Mouse (Mus musculus) hindbrain, embryonic 16.5 days (tissue): ENCODE data around the gene Hps3. TPM values are rescaled to one million over a fixed set of nuclear protein-coding genes. Genes with fewer than 3 reads are reported as not detected.

Experiments used
- ATAC-seq: fragments of 200-750 bp; cut with Nextera tagmentation; 2 replicates; pipeline ENCODE4 v1.8.0; 2017; ENCODE audit warnings: moderate TSS enrichment, moderate library complexity
- H3K27ac ChIP-seq: fragments of 300-500 bp; sonication (generic); 2 replicates; pipeline ENCODE4 v1.5.1; 2014; ENCODE audit warnings: low read depth, mild to moderate bottlenecking, control low read depth, low read length, moderate library complexity
- H3K27me3 ChIP-seq: fragments of 300-500 bp; sonication (generic); replicated peaks from 2 replicates; pipeline ENCODE4 v1.6.1; 2014; ENCODE audit warnings: low read length; ENCODE audit not compliant: control insufficient read depth, insufficient read depth
- H3K36me3 ChIP-seq: fragments of 300-500 bp; sonication (generic); 2 replicates; pipeline ENCODE4 v1.6.1; 2014; ENCODE audit warnings: mild to moderate bottlenecking, low read length, moderate library complexity, mixed read lengths; ENCODE audit not compliant: control insufficient read depth, insufficient read depth
- H3K4me1 ChIP-seq: fragments of 300-500 bp; sonication (generic); 2 replicates; pipeline ENCODE4 v1.6.1; 2014; ENCODE audit warnings: low read depth, low read length; ENCODE audit not compliant: control insufficient read depth, insufficient read depth
- H3K4me2 ChIP-seq: fragments of 300-500 bp; sonication (generic); 2 replicates; pipeline ENCODE4 v1.6.1; 2014; ENCODE audit warnings: mild to moderate bottlenecking, low read length, control low read depth, moderate library complexity
- H3K4me3 ChIP-seq: fragments of 300-500 bp; sonication (generic); 2 replicates; pipeline ENCODE4 v1.5.1; 2014; ENCODE audit warnings: mild to moderate bottlenecking, low read length, control low read depth, moderate library complexity
- H3K9ac ChIP-seq: fragments of 300-500 bp; sonication (generic); 2 replicates; pipeline ENCODE4 v1.6.1; 2014; ENCODE audit warnings: low read depth, mild to moderate bottlenecking, control low read depth, low read length, moderate library complexity
- H3K9me3 ChIP-seq: fragments of 300-500 bp; sonication (generic); 2 replicates; pipeline ENCODE4 v1.6.1; 2014; ENCODE audit warnings: mild to moderate bottlenecking, low read length, moderate library complexity; ENCODE audit not compliant: control insufficient read depth
- WGBS: fragments of 180-500 bp; shearing (Covaris S2); extraction: QIAGEN DNeasy Blood & Tissue Kit; methylation state at CpG from one replicate; pipeline ENCODE4 v1.1.7; 2014; 5-methylcytosine and 5-hydroxymethylcytosine counted together
- polyA plus RNA-seq: library from polyadenylated mRNA; unstranded; fragments of >200 nt; fragmentation: Nextera tagmentation; extraction: Ambion mirVana; gene quantifications from 2 replicates; pipeline ENCODE4 v1.2.1, GENCODE M21; 2015

Gene Hps3
- polyA plus RNA-seq, 1 experiment from 2014 or later: 13.4 TPM

GRCm38 (mm10) chr3:19990031-19990430 lies 45.1 kb downstream of the Hps3 start:
- H3K36me3 ChIP-seq: no peaks in the 10 kb centered on the region
- no peak for ATAC-seq
- H3K9ac ChIP-seq: no peak overlapping the region
- H3K27me3 ChIP-seq: no peaks in the 10 kb centered on the region
- 82% methylated on average over 3 of the region's 3 CpGs for WGBS
- no peak overlapping the region for H3K4me3 ChIP-seq
- H3K27ac ChIP-seq: no peak overlapping the region
- H3K9me3 ChIP-seq: no peaks in the 10 kb centered on the region
- H3K4me1 ChIP-seq: no peaks in the 10 kb centered on the region
- no peak overlapping the region for H3K4me2 ChIP-seq

- no peak for ATAC-seq
- Histone ChIP-seq H3K4me2 (no peak overlapping the region), H3K27me3 (no peaks in the 10 kb centered on the region), H3K4me3 (no peak overlapping the region), H3K9me3 (no peaks in the 10 kb centered on the region), H3K27ac (no peak overlapping the region), H3K36me3 (no peaks in the 10 kb centered on the region), H3K9ac (no peak overlapping the region), H3K4me1 (no peaks in the 10 kb centered on the region)
- 36% methylated on average over 3 of the region's 3 CpGs for WGBS
Measured at GRCm38 (mm10) chr3:19986123-19986522, 49.0 kb downstream of the Hps3 start.

GRCm38 (mm10) chr3:19982846-19983245 lies 52.3 kb downstream of the Hps3 start:
- H3K4me1 ChIP-seq: no peaks in the 10 kb centered on the region
- H3K36me3 ChIP-seq: no peaks in the 10 kb centered on the region
- ATAC-seq: no peak
- no peak overlapping the region for H3K9ac ChIP-seq
- no peak overlapping the region for H3K4me3 ChIP-seq
- no peaks in the 10 kb centered on the region for H3K9me3 ChIP-seq
- H3K27ac ChIP-seq: no peak overlapping the region
- H3K27me3 ChIP-seq: no peaks in the 10 kb centered on the region
- H3K4me2 ChIP-seq: no peak overlapping the region

GRCm38 (mm10) chr3:19981156-19981555 lies 54.0 kb downstream of the Hps3 start:
- no peak overlapping the region for H3K27ac ChIP-seq
- ATAC-seq: no peak
- no peak overlapping the region for H3K4me3 ChIP-seq
- no peaks in the 10 kb centered on the region for H3K36me3 ChIP-seq
- no peak overlapping the region for H3K9ac ChIP-seq
- no peaks in the 10 kb centered on the region for H3K9me3 ChIP-seq
- no peaks in the 10 kb centered on the region for H3K4me1 ChIP-seq
- H3K27me3 ChIP-seq: no peaks in the 10 kb centered on the region
- no peak overlapping the region for H3K4me2 ChIP-seq
- 90% methylated on average over 2 of the region's 2 CpGs for WGBS

GRCm38 (mm10) chr3:19978474-19978873 lies 56.6 kb downstream of the Hps3 start:
- no peaks in the 10 kb centered on the region for H3K27me3 ChIP-seq
- no peaks in the 10 kb centered on the region for H3K9me3 ChIP-seq
- 55% methylated on average over 4 of the region's 4 CpGs for WGBS
- no peak overlapping the region for H3K4me3 ChIP-seq
- ATAC-seq: no peak
- no peak overlapping the region for H3K27ac ChIP-seq
- no peaks in the 10 kb centered on the region for H3K4me1 ChIP-seq
- H3K9ac ChIP-seq: no peak overlapping the region
- no peaks in the 10 kb centered on the region for H3K36me3 ChIP-seq
- no peak overlapping the region for H3K4me2 ChIP-seq

GRCm38 (mm10) chr3:19966072-19966471 lies 69.0 kb downstream of the Hps3 start:
- ATAC-seq: no peak

GRCm38 (mm10) chr3:19965239-19965638 lies 69.9 kb downstream of the Hps3 start:
- Histone ChIP-seq H3K27me3 (no peaks in the 10 kb centered on the region), H3K4me3 (no peak overlapping the region), H3K4me1 (no peaks in the 10 kb centered on the region), H3K9ac (no peak overlapping the region), H3K9me3 (no peaks in the 10 kb centered on the region), H3K36me3 (no peaks in the 10 kb centered on the region), H3K4me2 (no peak overlapping the region), H3K27ac (no peak overlapping the region)
- no peak for ATAC-seq
- WGBS: 85% methylated on average over 5 of the region's 5 CpGs

More at GRCm38 (mm10) chr3:19966072-19966471, 69.0 kb downstream of the Hps3 start:
- no peaks in the 10 kb centered on the region for H3K4me1 ChIP-seq
- no peaks in the 10 kb centered on the region for H3K9me3 ChIP-seq
- no peak overlapping the region for H3K4me3 ChIP-seq
- H3K9ac ChIP-seq: no peak overlapping the region
- H3K4me2 ChIP-seq: no peak overlapping the region
- WGBS: 57% methylated on average over 4 of the region's 4 CpGs
- H3K27ac ChIP-seq: no peak overlapping the region
- H3K27me3 ChIP-seq: no peaks in the 10 kb centered on the region
- H3K36me3 ChIP-seq: no peaks in the 10 kb centered on the region

GRCm38 (mm10) chr3:19964625-19965188 lies 70.4 kb downstream of the Hps3 start:
- H3K27me3 ChIP-seq: no peaks in the 10 kb centered on the region
- H3K4me1 ChIP-seq: no peaks in the 10 kb centered on the region
- H3K9ac ChIP-seq: no peak overlapping the region
- no peaks in the 10 kb centered on the region for H3K36me3 ChIP-seq
- WGBS: 76% methylated on average over 2 of the region's 2 CpGs
- no peaks in the 10 kb centered on the region for H3K9me3 ChIP-seq
- no peak for ATAC-seq
- no peak overlapping the region for H3K27ac ChIP-seq
- no peak overlapping the region for H3K4me2 ChIP-seq
- H3K4me3 ChIP-seq: no peak overlapping the region

- WGBS: 89% methylated on average over 3 of the region's 3 CpGs
- no peak for ATAC-seq
- Histone ChIP-seq H3K4me1 (no peaks in the 10 kb centered on the region), H3K36me3 (no peaks in the 10 kb centered on the region), H3K27ac (no peak overlapping the region), H3K4me2 (no peak overlapping the region), H3K27me3 (no peaks in the 10 kb centered on the region), H3K9ac (no peak overlapping the region), H3K9me3 (no peaks in the 10 kb centered on the region), H3K4me3 (no peak overlapping the region)
Measured at GRCm38 (mm10) chr3:19962769-19963513, 72.2 kb downstream of the Hps3 start.
